Mouse (Mus musculus) midbrain, embryonic 14.5 days (tissue): Measurements from ENCODE around the gene Hoxd12. TPM values are rescaled to one million over a fixed set of nuclear protein-coding genes. Genes with fewer than 3 reads are reported as not detected.
A peak's percentile ranks its signal among the peaks of the same experiment; 100 is the strongest.

Experiments
- ATAC-seq: fragments of 200-750 bp; cut with Nextera tagmentation; 2 replicates; pipeline ENCODE4 v1.8.0; 2017; ENCODE audit warnings: moderate number of reproducible peaks, moderate library complexity; ENCODE audit not compliant: low FRiP score, low TSS enrichment
- DNase-seq: peaks from one replicate; pipeline ENCODE4 v3.0.0-alpha.2; 2015
- H3K27ac ChIP-seq: fragments of 300-500 bp; sonication (generic); replicated peaks from 2 replicates; pipeline ENCODE4 v1.5.1; 2014; ENCODE audit warnings: mild to moderate bottlenecking, low read depth, low read length, moderate library complexity
- H3K27me3 ChIP-seq: fragments of 300-500 bp; sonication (generic); 2 replicates; pipeline ENCODE4 v1.6.1; 2014; ENCODE audit warnings: low read length, control low read depth, mixed read lengths; ENCODE audit not compliant: control insufficient read depth, insufficient read depth
- H3K36me3 ChIP-seq: fragments of 300-500 bp; sonication (generic); 2 replicates; pipeline ENCODE4 v1.6.1; 2014; ENCODE audit warnings: low read length, control low read depth; ENCODE audit not compliant: control insufficient read depth, insufficient read depth
- H3K4me1 ChIP-seq: fragments of 300-500 bp; sonication (generic); 2 replicates; pipeline ENCODE4 v1.6.1; 2014; ENCODE audit warnings: mild to moderate bottlenecking, antibody characterized with exemption, low read length, control low read depth; ENCODE audit not compliant: control insufficient read depth, insufficient read depth
- H3K4me2 ChIP-seq: fragments of 300-500 bp; sonication (generic); 2 replicates; pipeline ENCODE4 v1.6.1; 2014; ENCODE audit warnings: mild to moderate bottlenecking, low read length, moderate library complexity
- H3K4me3 ChIP-seq: fragments of 300-500 bp; sonication (generic); replicated peaks from 2 replicates; pipeline ENCODE4 v1.5.1; 2014; ENCODE audit warnings: low read depth, low read length
- H3K9ac ChIP-seq: fragments of 300-500 bp; sonication (generic); replicated peaks from 2 replicates; pipeline ENCODE4 v1.6.1; 2014; ENCODE audit warnings: mild to moderate bottlenecking, low read length, moderate library complexity
- H3K9me3 ChIP-seq: fragments of 300-500 bp; sonication (generic); 2 replicates; pipeline ENCODE4 v1.6.1; 2016; ENCODE audit warnings: low read length, control low read depth, mixed read lengths; ENCODE audit not compliant: control insufficient read depth
- whole genome bisulfite sequencing: fragments of 180-500 bp; shearing (Covaris S2); extraction: QIAGEN DNeasy Blood & Tissue Kit; methylation state at CpG from one replicate; pipeline ENCODE4 v1.1.7; 2014; 5-methylcytosine and 5-hydroxymethylcytosine counted together
- polyA plus RNA-seq: library from polyadenylated mRNA; unstranded; fragments of >200 nt; fragmentation: Nextera tagmentation; extraction: Ambion mirVana; gene quantifications from 2 replicates; pipeline ENCODE4 v1.2.1, GENCODE M21; 2014

Gene Hoxd12
- polyA plus RNA-seq, 1 experiment from 2014 or later = not detected

- H3K36me3 ChIP-seq = no peaks in the 10 kb centered on the region
- H3K4me3 ChIP-seq = no peak overlapping the region
- no peak overlapping the region for H3K9ac ChIP-seq
- no peaks in the 10 kb centered on the region for H3K9me3 ChIP-seq
- H3K27ac ChIP-seq = no peak overlapping the region
- DNase-seq (no peak), ATAC-seq (no peak)
- H3K4me1 ChIP-seq = no peaks in the 10 kb centered on the region
- WGBS = 0% methylated on average over 3 of the region's 3 CpGs
- H3K4me2 ChIP-seq = no peak overlapping the region
- H3K27me3 ChIP-seq = peaks cover 98% of the 10 kb centered on the region
Measured at GRCm38 (mm10) chr2:74669230-74669578, 5.6 kb upstream of the Hoxd12 start.

GRCm38 (mm10) chr2:74669650-74670235 lies 5.1 kb upstream of the Hoxd12 start:
- no peak overlapping the region for H3K4me2 ChIP-seq
- H3K27ac ChIP-seq = no peak overlapping the region
- H3K4me1 ChIP-seq = no peaks in the 10 kb centered on the region
- ATAC-seq = no peak
- H3K36me3 ChIP-seq = no peaks in the 10 kb centered on the region
- DNase-seq = no peak
- no peaks in the 10 kb centered on the region for H3K9me3 ChIP-seq
- 2% methylated on average over 14 of the region's 14 CpGs for WGBS
- no peak overlapping the region for H3K4me3 ChIP-seq
- peaks cover 98% of the 10 kb centered on the region for H3K27me3 ChIP-seq
- H3K9ac ChIP-seq = no peak overlapping the region

- WGBS = 0% methylated on average over 3 of the region's 3 CpGs
Measured at GRCm38 (mm10) chr2:74670632-74671188, 4.1 kb upstream of the Hoxd12 start.

GRCm38 (mm10) chr2:74671847-74672246 lies 3.0 kb upstream of the Hoxd12 start:
- no peak overlapping the region for H3K4me3 ChIP-seq
- peaks cover 99% of the 10 kb centered on the region for H3K27me3 ChIP-seq
- 4% methylated on average over 5 of the region's 5 CpGs for WGBS
- H3K9me3 ChIP-seq = no peaks in the 10 kb centered on the region
- no peak overlapping the region for H3K4me2 ChIP-seq
- no peak for ATAC-seq
- no peaks in the 10 kb centered on the region for H3K36me3 ChIP-seq
- DNase-seq = no peak
- no peak overlapping the region for H3K9ac ChIP-seq
- H3K4me1 ChIP-seq = no peaks in the 10 kb centered on the region
- H3K27ac ChIP-seq = no peak overlapping the region

More at GRCm38 (mm10) chr2:74670632-74671188, 4.1 kb upstream of the Hoxd12 start:
- Histone ChIP-seq H3K4me1 (no peaks in the 10 kb centered on the region), H3K4me3 (no peak overlapping the region), H3K9me3 (no peaks in the 10 kb centered on the region), H3K9ac (no peak overlapping the region), H3K4me2 (no peak overlapping the region), H3K27me3 (peaks cover 99% of the 10 kb centered on the region), H3K36me3 (no peaks in the 10 kb centered on the region), H3K27ac (no peak overlapping the region)
- ATAC-seq = no peak
- DNase-seq = no peak

GRCm38 (mm10) chr2:74672481-74673362 lies 2.1 kb upstream of the Hoxd12 start:
- no peaks in the 10 kb centered on the region for H3K9me3 ChIP-seq
- DNase-seq = peak; percentile 84
- H3K36me3 ChIP-seq = no peaks in the 10 kb centered on the region
- WGBS = under 1% methylated on average over 40 of the region's 40 CpGs
- H3K4me1 ChIP-seq = no peaks in the 10 kb centered on the region
- H3K27me3 ChIP-seq = peaks cover 99% of the 10 kb centered on the region
- H3K27ac ChIP-seq = no peak overlapping the region
- H3K4me2 ChIP-seq = peak overlapping the region; percentile 46
- no peak overlapping the region for H3K9ac ChIP-seq
- no peak for ATAC-seq
- peak overlapping the region; percentile 20 for H3K4me3 ChIP-seq

- DNase-seq = no peak
- Histone ChIP-seq H3K27me3 (peaks cover 100% of the 10 kb centered on the region), H3K4me1 (no peaks in the 10 kb centered on the region), H3K9me3 (no peaks in the 10 kb centered on the region), H3K4me3 (no peak overlapping the region), H3K36me3 (no peaks in the 10 kb centered on the region), H3K4me2 (no peak overlapping the region), H3K27ac (no peak overlapping the region), H3K9ac (no peak overlapping the region)
- WGBS = 1% methylated on average over 24 of the region's 24 CpGs
- no peak for ATAC-seq
Measured at GRCm38 (mm10) chr2:74673835-74674425, 883 bp upstream of the Hoxd12 start.

- H3K36me3 ChIP-seq = no peaks in the 10 kb centered on the region
- no peaks in the 10 kb centered on the region for H3K9me3 ChIP-seq
- no peaks in the 10 kb centered on the region for H3K4me1 ChIP-seq
- no peak overlapping the region for H3K4me3 ChIP-seq
- 4% methylated on average over 24 of the region's 24 CpGs for WGBS
- no peak overlapping the region for H3K27ac ChIP-seq
- H3K9ac ChIP-seq = no peak overlapping the region
- H3K27me3 ChIP-seq = peaks cover 99% of the 10 kb centered on the region
- H3K4me2 ChIP-seq = no peak overlapping the region
- ATAC-seq (no peak), DNase-seq (no peak)
Measured at GRCm38 (mm10) chr2:74675666-74676282, 961 bp downstream of the Hoxd12 start.

- no peak overlapping the region for H3K27ac ChIP-seq
- no peaks in the 10 kb centered on the region for H3K4me1 ChIP-seq
- DNase-seq (no peak), ATAC-seq (no peak)
- no peak overlapping the region for H3K4me3 ChIP-seq
- H3K27me3 ChIP-seq = peaks cover 99% of the 10 kb centered on the region
- H3K36me3 ChIP-seq = no peaks in the 10 kb centered on the region
- no peak overlapping the region for H3K9ac ChIP-seq
- H3K4me2 ChIP-seq = no peak overlapping the region
- WGBS = 3% methylated on average over 9 of the region's 9 CpGs
- no peaks in the 10 kb centered on the region for H3K9me3 ChIP-seq
Measured at GRCm38 (mm10) chr2:74676376-74677052, 1.7 kb downstream of the Hoxd12 start.
